Mouse (Mus musculus) embryo, embryonic 11 days (tissue): Measurements from ENCODE around the gene Mfng.

Experiments used
- DNase-seq: peaks from one replicate; pipeline ENCODE4 v3.0.0-alpha.2; 2015

Gene Mfng

DNA sequence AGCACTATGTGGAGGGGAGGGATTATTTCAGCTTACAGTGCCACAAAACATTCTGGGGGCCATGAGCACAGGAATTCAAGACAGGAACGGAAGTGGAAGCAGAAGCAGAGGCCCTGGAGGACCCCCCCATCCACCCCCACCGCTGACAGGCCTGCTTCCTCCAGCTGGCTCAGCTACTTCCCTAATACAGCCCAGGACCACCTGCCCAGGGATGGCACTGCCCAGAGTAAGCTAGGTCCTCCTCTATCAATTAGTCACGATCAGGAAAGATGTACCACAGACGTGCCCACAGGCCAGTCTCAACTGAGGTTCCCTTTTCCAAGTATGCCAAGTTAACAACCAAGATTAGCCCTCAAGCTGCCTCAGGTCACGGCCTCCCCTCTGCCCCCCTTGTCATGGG lies 19.1 kb downstream of the Mfng start:
- DNase-seq, result no peak

DNA sequence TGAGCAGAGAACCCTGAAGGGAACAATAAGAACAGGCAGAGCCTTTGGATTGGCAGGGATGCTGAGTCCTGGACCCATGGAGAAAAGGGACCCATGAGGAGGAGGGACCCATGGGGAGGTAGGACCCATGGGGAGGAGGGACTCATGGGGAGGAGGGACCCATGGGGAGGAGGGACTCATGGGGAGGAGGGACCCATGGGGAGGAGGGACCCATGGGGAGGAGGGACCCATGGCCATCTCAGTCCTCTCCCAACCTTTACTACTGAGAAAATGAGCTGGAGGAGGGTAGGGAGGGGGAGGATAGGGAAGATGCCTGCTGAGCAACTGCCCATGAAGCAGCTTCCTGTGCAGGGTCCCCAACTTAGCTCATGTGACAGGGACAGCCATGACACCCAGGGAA lies 20.3 kb downstream of the Mfng start:
- DNase-seq, result no peak

DNA sequence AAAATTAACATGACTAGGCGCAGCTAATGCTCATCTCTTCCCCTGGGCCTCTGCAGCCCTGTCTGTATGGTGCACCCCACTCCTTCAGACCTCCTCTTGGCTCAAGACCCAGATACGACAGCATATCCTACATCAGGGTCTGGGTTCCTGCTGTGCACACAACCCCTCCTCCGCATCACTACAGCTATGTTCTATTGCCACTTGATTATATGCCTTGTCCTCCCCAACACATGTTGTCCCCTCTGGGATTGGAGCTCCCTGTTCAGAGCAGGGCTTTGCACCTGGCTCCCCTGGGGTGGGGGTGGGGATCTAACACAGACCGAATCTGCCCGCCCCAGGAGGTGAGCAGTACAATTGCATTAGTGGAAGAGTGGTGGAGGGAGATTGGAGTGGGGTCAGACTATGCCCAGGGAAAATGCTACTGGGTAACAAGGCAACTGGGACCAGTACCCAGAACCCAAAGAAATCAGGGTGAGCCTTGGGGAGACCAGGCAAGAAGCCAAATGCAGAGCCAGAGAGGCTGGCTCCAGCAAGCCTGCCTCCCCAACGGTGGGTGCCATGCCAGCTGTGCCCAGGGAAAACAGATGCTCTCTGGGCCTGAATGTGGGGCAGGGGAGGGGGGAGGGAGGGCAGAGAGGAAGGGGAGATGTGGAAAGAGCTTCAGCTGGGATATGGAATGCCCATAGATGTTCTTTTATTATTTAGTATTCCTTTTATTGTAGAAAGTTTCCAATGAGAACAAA lies 22.5 kb downstream of the Mfng start:
- no peak for DNase-seq

DNA sequence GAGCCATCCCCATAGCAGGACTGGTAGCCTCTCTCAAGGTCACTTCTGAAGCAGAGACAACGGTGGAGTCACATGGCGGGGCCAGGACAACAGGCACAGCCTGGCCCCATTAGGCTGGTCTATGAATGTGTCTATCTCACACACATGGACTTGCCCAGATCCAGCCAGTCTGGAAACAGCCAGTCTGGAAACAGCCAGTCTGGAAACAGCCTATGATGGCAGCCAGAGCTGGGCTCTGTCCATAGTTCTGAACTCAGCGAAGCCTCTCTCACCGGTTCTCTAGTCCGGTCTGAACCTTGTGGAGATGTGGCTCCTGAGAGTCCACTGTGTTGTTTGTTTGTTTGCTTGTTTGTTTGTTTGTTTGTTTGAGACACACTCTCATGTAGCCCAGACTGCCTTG lies 23.4 kb downstream of the Mfng start:
- peak; percentile 67 for DNase-seq

DNA sequence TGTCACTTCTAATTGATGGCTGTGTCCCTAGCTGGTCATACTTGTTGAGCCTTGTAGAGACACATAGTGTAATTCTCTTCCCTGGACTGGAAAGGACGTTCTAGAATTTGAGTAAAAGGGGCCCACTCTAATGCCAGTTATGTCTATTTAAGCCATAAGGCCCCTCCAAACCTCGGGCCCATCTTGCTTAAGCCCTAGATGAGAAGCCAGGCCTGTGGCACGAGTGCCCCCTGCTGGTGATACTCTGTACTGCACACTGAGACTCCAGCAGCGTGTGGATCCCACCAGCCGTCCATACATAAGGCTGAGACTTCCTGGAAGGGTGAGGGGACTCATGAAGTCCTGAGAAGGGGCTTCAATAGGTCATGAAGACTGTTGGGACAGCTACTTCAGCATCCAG lies 29.1 kb downstream of the Mfng start:
- peak; percentile 84 for DNase-seq

DNA sequence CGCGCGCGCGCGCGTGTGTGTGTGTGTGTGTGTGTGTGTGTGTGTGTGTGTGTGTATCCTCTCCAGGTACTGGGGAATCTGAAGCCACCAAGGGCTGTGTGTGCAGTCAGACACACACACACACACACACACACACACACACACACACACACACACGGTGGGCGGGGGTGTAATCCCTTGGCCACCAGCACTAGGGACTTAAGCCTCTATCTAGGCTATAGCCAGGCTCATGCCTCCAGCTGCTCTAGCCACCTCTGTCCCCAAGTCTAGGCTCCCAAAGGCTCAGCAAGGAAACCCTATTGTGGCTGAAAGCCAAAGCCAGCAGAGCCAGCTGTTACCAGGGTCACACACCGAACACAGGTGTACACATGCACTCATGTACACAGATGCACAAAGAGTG lies 30.4 kb downstream of the Mfng start:
- DNase-seq, result no peak

DNA sequence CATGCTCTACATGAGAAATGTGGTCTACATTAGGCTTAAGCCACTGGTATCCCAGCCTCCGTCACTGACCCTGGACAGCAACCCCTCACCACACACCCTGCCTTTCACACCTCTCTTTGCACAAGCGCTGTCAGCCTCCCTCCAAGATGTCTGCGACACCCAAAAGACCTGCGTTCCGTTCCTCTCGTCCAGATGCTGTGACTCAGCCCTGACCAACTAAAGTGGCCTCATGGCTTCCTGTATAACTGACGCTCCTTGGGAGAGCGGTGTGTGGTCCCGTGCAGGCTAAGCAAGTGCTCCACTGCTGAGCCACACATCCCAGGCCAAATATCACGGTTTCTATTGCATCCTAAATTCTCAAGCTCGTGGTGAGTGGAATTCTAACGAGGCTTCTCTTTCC lies 32.6 kb downstream of the Mfng start:
- DNase-seq, result no peak

DNA sequence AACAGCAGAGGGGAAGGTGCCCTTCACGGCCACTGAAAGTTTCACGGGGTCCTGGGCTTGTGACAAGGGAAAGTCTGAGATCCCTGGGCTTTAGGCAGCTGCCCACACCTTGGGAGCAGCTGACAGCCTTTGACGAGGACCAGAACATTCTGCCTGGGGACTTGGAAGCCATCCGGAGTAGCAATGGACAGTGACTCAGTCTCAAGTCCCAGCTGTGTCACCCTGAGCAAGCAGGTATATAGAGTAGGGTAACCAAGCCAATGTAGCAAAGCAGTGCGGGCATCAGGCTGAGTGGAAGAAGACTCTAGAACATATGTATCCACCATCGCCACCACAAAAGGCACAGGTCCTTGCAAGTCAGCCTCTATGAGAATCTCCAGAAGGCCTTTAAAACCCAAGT lies 36.1 kb downstream of the Mfng start:
- DNase-seq, result no peak

DNA sequence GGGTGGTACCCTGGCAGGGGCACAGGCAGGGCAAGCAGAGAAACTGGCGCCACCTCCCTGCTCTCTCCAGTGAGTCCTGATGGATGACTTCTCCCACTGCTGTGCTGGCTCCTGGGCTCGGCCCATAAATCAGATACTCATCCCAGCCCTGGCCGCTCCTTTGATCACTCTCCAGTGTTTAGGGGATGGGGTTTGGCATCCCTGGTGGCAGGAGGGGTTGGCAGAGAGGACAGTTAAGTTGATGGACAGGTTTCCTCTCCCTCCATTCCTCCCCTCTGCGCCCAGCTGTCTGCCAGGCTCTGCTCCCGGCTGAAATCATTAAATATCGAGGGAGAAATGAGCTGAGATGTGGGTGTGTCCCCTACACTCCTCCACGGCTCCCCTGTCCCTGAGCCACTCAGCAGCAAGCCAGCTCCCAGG lies 36.6 kb downstream of the Mfng start:
- no peak for DNase-seq

DNA sequence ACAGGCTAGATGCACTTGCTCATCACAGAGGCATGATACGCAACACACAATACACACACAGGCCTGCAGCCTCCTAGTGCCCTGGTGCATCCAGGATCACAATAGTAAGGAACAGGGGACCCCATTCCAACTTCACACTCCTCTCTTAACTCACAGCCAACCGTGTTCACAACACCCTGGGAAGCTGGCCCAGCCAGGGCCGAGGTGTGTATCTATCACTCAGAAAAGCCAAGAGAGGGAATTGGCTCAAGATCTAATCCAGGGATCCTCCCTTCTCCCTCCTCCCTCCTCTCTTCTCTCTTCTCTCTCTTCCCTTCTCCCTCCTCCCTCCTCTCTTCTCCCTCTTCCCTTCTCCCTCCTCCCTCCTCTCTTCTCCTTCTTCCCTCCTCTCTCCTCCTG lies 37.1 kb downstream of the Mfng start:
- no peak for DNase-seq

DNA sequence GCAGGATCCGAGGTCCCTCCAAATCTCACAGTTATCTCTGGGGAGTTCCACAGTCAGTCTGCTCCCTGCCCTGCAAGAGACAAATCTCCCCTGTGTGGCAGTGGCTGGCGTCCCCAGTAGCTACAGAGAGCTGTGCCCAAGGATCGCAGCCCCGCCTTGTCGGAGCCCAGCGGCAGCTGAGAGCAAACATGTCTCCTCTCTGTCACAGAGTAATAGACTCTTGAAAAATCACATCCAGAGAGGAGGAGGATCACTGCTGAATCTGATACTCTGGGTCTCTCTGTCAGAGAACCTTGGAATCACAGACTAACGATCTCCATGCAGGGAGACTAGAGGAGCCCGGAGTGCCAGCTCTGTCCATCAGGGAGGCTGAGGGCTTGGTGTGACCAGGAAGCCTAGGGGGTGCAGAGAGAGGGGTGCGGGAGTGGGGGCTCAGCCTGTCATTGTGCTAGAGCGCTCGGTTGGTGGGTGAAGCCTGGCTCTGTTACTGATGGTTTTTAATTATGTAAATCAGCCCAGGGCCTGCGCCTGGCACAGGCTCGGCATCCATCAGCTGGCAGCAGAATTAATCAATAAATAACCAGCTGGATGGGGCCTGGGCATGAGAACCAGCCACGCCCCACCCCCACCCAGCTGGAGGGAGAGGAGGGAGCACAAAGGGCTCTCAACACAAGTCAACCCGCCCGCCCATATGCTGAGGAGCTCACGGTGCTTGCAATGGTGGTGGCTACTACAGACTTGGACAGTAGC lies 37.7 kb downstream of the Mfng start:
- DNase-seq, result no peak

DNA sequence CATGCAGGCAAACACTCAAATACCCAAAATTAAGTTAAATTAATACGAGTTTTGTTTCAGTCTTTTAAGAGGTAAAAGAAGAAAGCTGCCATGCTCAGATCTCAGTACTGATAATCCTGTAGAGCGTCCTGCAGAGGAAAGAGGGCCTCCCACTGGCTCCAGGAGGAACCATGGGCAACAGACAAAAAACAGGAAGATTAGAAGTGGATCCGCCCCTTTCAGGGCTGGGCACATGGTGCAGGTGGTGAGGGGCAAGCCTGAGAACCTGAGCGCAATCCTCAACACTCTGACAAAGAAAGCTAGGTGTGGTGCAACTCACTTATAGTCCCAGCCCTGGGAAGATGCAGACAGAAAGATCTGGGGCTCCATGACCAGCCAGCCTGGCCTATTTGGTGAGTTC lies 41.4 kb downstream of the Mfng start:
- no peak for DNase-seq

DNA sequence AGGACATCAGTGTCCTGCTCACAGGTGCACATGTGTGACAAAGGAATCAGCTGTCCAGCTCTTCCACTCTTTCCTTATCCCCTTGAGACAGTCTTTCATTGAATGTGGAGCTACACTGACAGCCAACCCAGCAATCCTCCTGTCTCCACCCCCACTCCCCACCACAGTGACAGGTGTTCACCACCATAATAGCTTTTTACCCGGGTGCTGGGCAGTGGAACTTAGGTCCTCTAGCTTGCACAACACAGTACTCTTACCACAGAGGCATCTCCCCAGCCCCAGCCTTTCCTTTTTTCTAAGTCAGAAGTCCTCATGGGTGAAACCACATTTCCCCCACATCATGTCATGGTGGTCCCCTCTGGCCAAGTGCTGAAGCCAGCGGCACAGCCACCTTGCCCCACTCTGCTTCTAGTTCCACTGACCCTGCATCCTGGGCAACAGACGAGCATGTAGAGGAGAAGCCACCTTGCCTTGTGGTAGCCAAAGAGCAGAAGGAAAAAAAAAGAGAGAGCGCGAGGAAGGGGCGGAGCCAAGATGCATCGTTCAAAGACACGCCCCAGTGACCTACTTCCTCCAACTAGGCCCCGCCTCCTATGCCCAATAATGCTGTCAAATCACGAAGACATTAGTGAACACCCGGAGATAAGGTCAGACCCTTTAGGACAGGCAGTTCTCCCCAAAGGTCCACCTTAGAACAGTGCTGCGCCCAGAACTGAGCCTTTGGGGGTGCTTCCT lies 42.8 kb downstream of the Mfng start:
- no peak for DNase-seq

DNA sequence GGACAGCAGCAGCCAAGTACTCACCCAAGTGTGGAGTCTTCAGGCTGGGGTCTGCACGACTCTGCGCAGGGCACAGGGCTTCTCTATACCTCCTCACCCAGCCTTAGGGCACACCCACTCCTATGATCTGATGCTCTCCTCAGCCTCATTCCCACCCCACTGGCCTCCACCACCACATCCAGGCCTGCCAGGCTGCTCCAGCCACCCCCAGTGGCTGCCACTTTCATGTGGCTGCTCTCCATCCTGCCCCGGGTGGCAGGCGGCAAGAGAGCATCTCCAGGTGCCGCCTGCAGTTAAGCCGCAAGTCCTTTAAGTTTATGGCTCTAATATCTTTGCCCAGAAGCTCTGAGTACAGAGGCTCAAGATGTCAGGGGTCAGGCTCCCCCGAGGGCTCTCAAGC lies 46.6 kb downstream of the Mfng start:
- DNase-seq, result no peak

DNA sequence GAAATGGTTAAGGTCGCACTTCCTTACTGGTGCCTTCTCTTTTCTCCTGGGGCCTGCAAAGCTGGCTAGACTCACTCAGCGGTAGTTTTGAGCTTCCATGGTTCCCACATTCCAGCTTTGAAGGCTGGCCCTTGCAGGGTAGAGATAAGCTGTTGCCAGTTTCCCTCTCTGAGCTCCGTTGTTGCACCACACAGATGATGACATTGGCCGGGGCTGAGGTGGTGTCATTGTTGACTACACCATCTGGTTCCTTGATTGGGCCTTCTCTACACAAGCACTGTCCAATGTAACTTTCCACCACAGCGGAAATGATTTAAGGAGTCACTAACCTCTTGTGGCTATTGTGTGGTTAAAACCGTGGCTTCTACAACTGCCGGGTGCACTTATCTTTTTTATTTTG lies 52.7 kb downstream of the Mfng start:
- no peak for DNase-seq

DNA sequence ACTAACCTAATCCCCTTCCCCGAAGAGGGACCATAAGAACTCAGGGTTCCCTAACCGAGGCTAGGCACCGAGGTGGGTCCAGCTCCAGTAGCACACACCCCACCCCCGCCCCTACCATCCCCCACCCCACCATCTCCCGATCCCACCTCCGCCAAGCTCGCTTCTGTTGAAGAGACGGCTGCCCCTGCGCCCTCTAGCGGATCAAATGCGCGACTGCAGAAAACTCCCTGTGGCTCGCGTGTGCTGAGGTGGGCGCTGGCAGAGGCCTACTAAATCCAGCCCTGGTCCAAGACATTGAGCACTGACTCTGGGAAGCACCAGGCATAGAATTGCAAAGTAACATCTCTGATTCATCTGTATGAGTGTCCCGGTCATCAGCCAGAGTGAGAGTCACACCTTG lies 53.2 kb downstream of the Mfng start:
- peak; percentile 87 for DNase-seq

DNA sequence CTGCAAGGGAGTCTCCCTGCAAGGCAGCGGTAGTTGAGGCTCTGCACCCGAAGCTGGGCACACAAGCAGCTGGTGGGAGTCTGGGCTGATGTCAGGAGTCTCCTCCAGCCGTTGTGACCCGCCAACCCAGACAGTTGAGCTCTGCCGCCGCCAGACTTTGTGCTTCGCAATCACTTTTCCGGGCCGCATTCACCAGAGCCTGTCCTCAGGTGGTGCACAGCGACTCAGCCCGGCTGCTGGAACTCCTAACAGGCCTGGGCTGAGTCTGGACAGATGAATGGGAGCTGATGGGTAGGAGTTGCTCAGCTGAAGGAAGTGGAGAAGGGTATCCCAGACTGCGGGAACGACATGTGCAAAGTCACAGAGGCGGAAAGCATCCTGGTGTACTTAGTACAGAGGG lies 53.9 kb downstream of the Mfng start:
- peak; percentile 24 for DNase-seq

DNA sequence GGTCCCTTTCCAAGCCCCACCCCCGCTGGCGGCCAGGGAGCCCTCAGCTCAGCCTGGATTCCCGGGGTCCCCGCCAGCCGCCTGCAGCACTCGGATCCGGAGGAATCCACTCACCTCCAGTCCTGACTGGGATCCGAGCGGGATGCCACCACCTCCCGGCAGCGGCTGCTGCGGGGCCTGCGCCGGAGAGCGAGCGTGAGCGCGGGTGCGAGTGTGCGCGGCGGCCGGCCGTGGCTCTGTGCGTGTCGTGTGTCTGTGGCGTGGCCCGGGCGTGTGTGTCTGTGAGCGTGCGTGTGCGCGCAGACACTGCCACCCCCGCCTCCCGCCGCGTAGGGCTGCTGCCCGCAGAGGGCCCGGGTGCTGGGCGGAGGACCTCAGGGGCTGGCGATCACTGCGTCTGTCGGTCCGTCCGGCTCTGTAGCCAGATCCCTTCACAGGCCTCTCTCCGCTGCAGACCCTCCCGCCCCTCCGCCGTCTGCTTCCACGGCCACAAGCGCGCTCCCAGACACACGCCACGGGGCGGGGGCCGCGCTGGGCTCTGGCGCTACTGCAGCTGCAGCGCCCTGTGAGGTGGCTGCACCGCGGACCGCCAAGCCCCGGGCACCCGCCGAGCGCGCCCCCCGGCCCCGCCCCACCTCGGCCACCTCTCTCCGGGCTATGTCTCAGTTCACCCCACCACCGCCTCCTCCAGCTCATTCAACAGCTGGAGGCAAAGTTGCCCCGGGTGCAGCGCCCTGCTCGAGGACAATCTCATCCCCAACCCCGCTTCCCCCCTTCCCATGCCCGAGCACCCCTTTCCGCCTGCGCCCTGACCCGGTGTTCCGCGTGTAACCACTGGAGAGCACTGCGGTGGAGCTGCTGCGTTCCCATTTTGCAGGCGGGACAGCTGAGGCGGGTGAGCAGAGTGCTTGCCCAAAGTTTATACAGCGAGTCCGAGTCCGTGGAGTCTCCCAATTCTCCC lies 54.7 kb downstream of the Mfng start, which contains the start of gene Elfn2:
Gene Elfn2, minus strand, starts transcription at position 482 of the 961 bp plus-strand sequence.
- peak; percentile 41 for DNase-seq

DNA sequence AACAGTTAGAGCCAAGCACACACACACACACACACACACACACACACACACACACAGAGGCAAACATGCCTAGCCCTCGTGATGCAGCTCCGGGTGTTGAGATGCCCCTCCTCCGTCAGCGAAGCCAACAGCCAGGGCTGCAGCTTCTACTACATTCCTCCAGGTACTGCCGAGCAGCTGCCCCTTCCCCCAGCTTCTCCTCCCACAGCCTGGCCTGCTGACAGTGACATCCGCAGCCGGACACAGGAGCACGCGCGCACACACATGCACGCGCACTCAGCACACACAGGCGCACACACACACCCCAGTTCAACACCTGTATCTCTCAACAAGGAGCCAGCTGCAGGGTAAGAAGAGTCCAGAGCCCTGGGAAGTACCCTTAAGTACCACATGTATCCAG lies 56.3 kb downstream of the Mfng start:
- no peak for DNase-seq

DNA sequence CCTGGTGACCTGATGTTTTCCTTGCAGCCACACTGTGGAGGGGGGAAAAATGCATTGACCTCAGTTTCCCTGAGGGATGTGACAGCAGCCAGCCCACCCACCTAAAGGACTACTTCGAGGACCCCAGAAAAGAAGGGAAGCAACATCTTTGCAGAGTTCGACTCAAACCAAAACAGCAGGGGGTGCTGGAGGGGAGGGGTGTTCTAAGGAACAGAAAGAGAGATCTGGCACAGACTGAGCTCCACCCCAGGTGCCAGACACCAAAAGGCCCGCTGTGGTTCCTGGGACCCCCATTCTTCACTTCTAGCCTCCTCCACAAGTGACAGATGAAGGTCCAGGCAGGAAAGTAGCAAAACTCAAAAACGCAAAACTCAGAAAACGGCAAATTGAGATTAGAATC lies 57.4 kb downstream of the Mfng start:
- no peak for DNase-seq

DNA sequence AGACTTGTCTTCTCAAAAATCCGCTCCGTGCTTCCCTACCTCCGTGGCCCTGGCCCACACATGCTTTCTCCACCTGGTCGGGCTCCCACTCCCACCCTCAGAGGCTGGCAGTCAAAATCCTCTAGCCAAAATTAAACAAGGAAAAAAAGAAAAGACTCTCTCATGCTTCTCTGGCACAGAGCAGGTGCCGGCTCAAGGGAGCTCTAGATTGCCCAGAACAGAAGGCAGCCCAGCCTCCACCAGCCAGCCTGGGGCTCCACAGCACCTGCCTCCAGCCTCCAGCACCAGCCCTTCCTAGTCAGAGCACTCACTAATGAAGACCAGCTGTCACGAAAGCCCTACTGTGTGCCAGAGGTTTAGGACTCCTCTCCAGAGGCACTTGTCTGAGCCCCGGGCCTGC lies 59.5 kb downstream of the Mfng start:
- no peak for DNase-seq
